Mouse (Mus musculus) frontal cortex, postnatal 36 days (tissue): ENCODE results near the gene Rasl11b.
A peak's percentile ranks its signal among the peaks of the same experiment; 100 is the strongest.

Experiments used
- DNase-seq, 2 experiments: peaks; one replicate each; pipeline ENCODE4 v3.0.0; 2022; ENCODE audit warnings: low spot score in 2 of 2

The Rasl11b gene

GRCm38 (mm10) chr5:74188076-74188475, 7.0 kb upstream of the Rasl11b start:
- no peak for DNase-seq

GRCm38 (mm10) chr5:74188886-74189285, 6.2 kb upstream of the Rasl11b start:
- no peak for DNase-seq

DNA sequence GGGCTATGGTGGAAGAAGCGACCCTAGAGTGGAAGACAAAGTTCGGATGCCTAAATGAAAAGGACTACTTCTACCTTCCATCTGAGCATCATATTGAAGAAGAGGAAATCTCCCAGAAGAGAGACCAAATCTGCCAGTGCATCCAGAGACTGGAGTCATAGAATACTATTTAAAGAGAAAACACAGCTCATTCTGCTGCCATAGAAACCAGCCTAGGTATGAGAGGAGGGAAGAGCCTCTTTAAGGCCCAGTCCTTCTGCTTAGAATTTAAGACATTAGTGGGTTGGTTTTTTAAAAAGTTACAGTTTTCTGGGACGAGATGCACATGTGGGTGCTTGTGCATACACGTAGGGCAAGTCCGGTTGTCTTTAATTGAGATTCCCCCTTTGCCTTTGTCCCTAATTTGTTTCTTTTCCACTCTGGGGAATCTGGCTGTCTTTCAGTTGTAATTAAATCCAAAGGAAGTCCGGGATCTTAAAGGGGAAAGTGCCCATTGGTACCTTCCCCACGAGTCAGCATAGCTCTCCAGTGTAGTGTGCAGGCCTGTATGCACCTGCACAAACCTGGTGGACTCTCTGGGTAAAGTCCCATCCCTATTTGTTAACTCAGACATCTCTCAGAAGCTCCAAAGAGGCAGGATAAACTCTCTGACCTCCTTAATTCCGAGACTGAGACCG, 5.5 kb upstream of the Rasl11b start:
- DNase-seq = no peak

DNA sequence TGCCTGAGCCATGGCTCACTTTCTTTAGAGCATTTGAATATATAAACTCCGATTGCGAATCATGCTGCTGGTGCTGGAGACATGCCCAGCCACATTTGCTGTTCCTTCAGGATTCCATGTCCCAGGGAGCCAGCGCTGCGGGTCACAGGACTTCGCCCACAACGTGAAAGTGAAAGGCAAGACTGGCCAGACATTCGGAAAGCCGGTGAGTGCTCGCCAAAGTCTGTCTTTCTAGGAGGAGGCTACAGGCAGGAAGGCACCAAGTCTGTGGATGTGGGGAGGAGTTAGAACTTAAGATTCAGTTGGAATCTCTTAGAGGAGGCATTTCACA, 5.0 kb upstream of the Rasl11b start:
- no peak for DNase-seq

DNA sequence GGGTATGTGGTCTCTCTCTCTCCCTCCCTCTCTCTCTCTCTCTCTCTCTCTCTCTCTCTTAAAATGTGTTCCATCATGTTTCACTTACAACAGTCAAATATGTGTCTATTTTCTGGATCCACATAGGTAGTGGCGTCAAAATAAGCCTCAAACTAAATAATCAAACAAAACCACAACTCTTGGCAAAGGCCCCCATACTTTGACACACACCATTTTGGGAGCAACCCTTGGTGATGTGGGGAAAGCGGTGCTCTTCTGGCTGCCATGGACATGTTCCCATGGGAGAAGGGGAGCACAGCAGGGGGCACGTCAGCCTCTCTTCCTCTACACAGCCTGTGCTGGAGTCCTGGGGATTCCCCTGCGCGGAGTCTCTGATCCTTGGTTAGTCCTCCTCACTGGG, 4.2 kb upstream of the Rasl11b start:
- DNase-seq = no peak

- DNase-seq = no peak
These were observed 2.1 kb upstream of the Rasl11b start for GRCm38 (mm10) chr5:74193008-74193407.

- DNase-seq = no peak
These were observed 1.5 kb upstream of the Rasl11b start for GRCm38 (mm10) chr5:74193626-74194025.

GRCm38 (mm10) chr5:74194027-74194840, 852 bp upstream of the Rasl11b start:
- no peak for DNase-seq

GRCm38 (mm10) chr5:74195614-74196306, 674 bp downstream of the Rasl11b start:
- DNase-seq = no peak

- DNase-seq = no peak
These were observed 1.2 kb downstream of the Rasl11b start for GRCm38 (mm10) chr5:74196307-74196618.

DNA sequence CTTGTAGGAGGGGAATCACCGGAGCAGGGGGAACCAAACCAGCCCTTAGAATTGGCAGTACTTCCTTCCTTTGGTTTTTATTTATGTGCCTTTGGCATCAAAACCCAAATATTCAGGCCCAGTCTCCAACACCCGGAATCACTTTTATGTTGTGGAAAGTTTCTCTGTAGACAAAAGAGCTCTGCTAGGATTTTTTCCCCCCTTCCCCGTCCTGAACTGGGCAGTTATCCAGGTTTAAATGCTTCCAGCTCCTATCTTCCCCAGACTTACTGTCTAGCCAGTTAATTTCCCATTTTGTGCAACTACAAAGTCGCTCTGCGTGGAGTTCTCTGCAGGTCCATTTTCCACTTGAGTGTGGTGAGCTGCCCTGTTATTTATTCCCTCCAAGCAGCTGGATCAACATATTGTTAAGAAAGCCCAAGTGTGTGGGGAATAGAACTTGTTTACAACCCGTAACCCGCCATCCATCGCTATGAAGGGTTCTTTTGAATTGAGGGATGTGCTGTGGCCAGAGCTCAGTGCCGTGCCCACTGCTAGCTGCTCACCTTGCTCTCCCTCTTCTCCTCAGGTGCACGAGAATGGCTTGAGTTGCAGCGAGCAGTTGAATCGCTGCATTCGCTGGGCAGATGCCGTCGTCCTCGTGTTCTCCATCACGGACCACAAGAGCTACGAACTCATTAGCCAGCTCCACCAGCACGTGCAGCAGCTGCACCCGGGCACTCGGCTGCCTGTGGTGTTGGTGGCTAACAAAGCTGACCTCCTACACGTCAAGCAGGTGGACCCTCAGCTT, 2.6 kb downstream of the Rasl11b start:
- DNase-seq = no peak

DNA sequence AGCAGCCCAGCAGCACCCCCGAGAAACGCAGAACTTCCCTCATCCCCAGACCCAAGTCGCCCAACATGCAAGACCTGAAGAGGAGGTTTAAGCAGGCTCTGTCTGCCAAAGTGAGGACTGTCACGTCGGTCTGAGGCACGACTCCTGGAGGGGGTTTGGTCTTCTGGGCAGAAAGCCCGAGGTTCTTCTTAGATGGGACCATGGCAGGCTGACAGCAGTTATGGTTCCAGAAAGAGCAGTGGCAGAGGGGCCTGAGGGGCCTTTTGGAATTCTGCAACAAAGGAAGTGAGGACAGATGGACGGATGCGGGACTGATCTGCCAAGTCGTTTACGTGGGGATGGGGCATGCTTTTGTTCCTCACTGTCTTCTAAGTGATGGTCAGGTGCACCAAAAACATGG, 3.4 kb downstream of the Rasl11b start:
- DNase-seq = no peak

- DNase-seq = no peak
These were observed 4.7 kb downstream of the Rasl11b start for GRCm38 (mm10) chr5:74199793-74200192.

- DNase-seq = no peak
These were observed 5.4 kb downstream of the Rasl11b start for GRCm38 (mm10) chr5:74200481-74200880.

DNA sequence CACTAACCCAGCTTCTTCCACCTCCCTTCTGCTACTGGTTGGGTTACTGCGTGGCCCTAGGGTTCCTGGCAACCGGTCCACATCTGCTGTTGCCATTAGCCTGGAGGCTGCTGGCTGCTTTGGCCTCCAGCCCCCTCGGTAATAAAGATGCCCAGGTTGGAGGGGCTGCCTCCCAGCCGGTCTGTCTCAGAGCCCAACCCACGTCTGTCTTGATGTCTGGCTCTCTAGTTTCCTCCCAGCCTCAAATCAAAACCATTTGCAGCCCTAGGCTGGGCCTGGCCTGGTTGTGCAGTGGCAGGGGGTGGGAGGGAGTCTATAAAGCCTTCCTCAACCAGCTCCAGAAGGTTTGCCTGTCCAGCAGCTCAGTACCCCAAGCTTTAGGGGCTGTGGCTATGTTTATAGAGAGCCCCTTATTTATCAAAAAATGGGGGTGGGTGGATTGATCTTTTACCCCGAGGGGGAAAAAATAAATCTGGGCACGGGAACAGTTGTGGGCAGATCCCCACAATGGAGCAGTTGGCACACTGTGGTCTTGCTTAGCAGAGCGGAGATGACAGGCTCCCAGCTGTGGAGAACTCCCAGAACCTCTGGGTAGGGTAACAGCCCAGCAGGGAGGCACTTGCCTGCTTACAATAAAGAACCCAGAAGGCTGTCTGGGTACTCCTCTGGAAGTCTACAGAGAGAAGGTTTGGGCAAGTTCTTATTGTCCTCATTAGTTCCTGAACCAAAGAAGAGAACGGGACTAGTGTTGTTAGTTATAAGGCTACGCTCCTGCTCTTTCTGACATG, 6.7 kb downstream of the Rasl11b start:
- DNase-seq = no peak

GRCm38 (mm10) chr5:74202515-74202914, 7.4 kb downstream of the Rasl11b start:
- no peak for DNase-seq

GRCm38 (mm10) chr5:74204465-74204864, 9.4 kb downstream of the Rasl11b start:
- DNase-seq = no peak

GRCm38 (mm10) chr5:74205509-74205908, 10.4 kb downstream of the Rasl11b start:
- no peak for DNase-seq

DNA sequence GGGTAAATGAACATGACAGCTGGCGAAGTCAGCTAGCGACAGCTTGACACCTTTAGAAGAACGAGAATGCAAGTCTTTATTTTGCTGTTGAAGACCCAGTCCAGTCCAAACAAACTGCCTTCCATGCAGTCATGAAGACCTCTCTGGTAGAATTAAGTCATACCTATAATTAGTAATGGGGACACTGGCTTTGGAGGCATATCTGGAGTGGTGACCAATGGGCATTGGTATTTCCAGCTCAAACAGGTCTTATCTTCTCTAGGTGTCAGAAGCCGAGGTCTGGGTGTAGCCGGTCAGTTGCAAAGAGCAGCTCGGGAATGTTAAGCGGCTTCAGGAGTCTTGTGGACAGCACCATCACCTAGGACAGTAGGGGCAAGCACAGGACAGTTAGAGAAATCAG, 11.0 kb downstream of the Rasl11b start:
- no peak for DNase-seq

- DNase-seq = no peak
These were observed 11.6 kb downstream of the Rasl11b start for GRCm38 (mm10) chr5:74206649-74207048.

GRCm38 (mm10) chr5:74207209-74207608, 12.1 kb downstream of the Rasl11b start:
- DNase-seq = peak in 1 of 2 experiments; percentile 72
